Mouse (Mus musculus) stomach, embryonic 14.5 days (tissue): Measurements from ENCODE around the gene Txndc5. TPM values are rescaled to one million over a fixed set of nuclear protein-coding genes. Genes with fewer than 3 reads are reported as not detected.

Source experiments
- ATAC-seq: fragments of 200-750 bp; cut with Nextera tagmentation; 2 replicates; pipeline ENCODE4 v1.8.0; 2017; ENCODE audit warnings: low read depth, moderate TSS enrichment; ENCODE audit not compliant: insufficient number of reproducible peaks, insufficient read depth, low FRiP score
- H3K27ac ChIP-seq: fragments of 300-500 bp; sonication (generic); 2 replicates; pipeline ENCODE4 v1.5.1; 2014; ENCODE audit warnings: mild to moderate bottlenecking, low read length, moderate library complexity, mixed read lengths
- H3K27me3 ChIP-seq: fragments of 300-500 bp; sonication (generic); 2 replicates; pipeline ENCODE4 v1.6.1; 2014; ENCODE audit warnings: low read length, control low read depth, mixed read lengths; ENCODE audit not compliant: control insufficient read depth, insufficient read depth
- H3K36me3 ChIP-seq: fragments of 300-500 bp; sonication (generic); 2 replicates; pipeline ENCODE4 v1.6.1; 2014; ENCODE audit warnings: mild to moderate bottlenecking, control low read depth, low read length, moderate library complexity, mixed read lengths; ENCODE audit not compliant: control insufficient read depth, insufficient read depth
- H3K4me1 ChIP-seq: fragments of 300-500 bp; sonication (generic); 2 replicates; pipeline ENCODE4 v1.6.1; 2014; ENCODE audit warnings: low read length, control low read depth, mixed read lengths; ENCODE audit not compliant: control insufficient read depth, insufficient read depth
- H3K4me2 ChIP-seq: fragments of 300-500 bp; sonication (generic); replicated peaks from 2 replicates; pipeline ENCODE4 v1.6.1; 2014; ENCODE audit warnings: low read depth, low read length, control low read depth
- H3K4me3 ChIP-seq: fragments of 300-500 bp; sonication (generic); 2 replicates; pipeline ENCODE4 v1.5.1; 2014; ENCODE audit warnings: low read depth, low read length, control low read depth
- H3K9ac ChIP-seq: fragments of 300-500 bp; sonication (generic); replicated peaks from 2 replicates; pipeline ENCODE4 v1.6.1; 2014; ENCODE audit warnings: low read depth, mild to moderate bottlenecking, control low read depth, low read length, moderate library complexity, mixed read lengths
- H3K9me3 ChIP-seq: fragments of 300-500 bp; sonication (generic); 2 replicates; pipeline ENCODE4 v1.6.1; 2016; ENCODE audit warnings: low read depth, low read length, control low read depth; ENCODE audit not compliant: control insufficient read depth
- WGBS: fragments of 180-500 bp; shearing (Covaris S2); extraction: QIAGEN DNeasy Blood & Tissue Kit; methylation state at CpG from one replicate; pipeline ENCODE4 v1.1.7; 2014; 5-methylcytosine and 5-hydroxymethylcytosine counted together
- polyA plus RNA-seq: library from polyadenylated mRNA; unstranded; fragments of >200 nt; fragmentation: Nextera tagmentation; extraction: Ambion mirVana; gene quantifications from 2 replicates; pipeline ENCODE4 v1.2.1, GENCODE M21; 2014

The Txndc5 gene
- polyA plus RNA-seq, 1 experiment from 2014 or later: 237 TPM

- Histone ChIP-seq H3K4me2 (no peak overlapping the region), H3K27ac (no peak overlapping the region), H3K27me3 (no peaks in the 10 kb centered on the region), H3K9me3 (no peaks in the 10 kb centered on the region), H3K4me1 (0 out of 2 replicates have a peak, but pooled peaks cover 7% of the 10 kb centered on the region), H3K9ac (no peak overlapping the region), H3K36me3 (peaks cover 57% of the 10 kb centered on the region), H3K4me3 (no peak overlapping the region)
- no peak for ATAC-seq
- WGBS: 89% methylated on average over 11 of the region's 11 CpGs
These were observed 8.3 kb downstream of the Txndc5 start for GRCm38 (mm10) chr13:38520299-38520698.

GRCm38 (mm10) chr13:38516582-38516981, 12.0 kb downstream of the Txndc5 start:
- Histone ChIP-seq H3K4me3 (no peak overlapping the region), H3K27ac (no peak overlapping the region), H3K36me3 (peaks cover 66% of the 10 kb centered on the region), H3K9me3 (no peaks in the 10 kb centered on the region), H3K27me3 (no peaks in the 10 kb centered on the region), H3K9ac (no peak overlapping the region), H3K4me1 (no peaks in the 10 kb centered on the region), H3K4me2 (no peak overlapping the region)
- no peak for ATAC-seq
- WGBS: 79% methylated on average over 11 of the region's 11 CpGs

- Histone ChIP-seq H3K4me3 (no peak overlapping the region), H3K9me3 (no peaks in the 10 kb centered on the region), H3K4me1 (no peaks in the 10 kb centered on the region), H3K36me3 (peaks cover 60% of the 10 kb centered on the region), H3K27me3 (no peaks in the 10 kb centered on the region), H3K9ac (no peak overlapping the region), H3K4me2 (no peak overlapping the region), H3K27ac (no peak overlapping the region)
- 61% methylated on average over 3 of the region's 3 CpGs for WGBS
- ATAC-seq: no peak
These were observed 12.8 kb downstream of the Txndc5 start for GRCm38 (mm10) chr13:38515845-38516244.

GRCm38 (mm10) chr13:38515431-38515830, 13.2 kb downstream of the Txndc5 start:
- no peak overlapping the region for H3K4me2 ChIP-seq
- H3K4me1 ChIP-seq: no peaks in the 10 kb centered on the region
- no peak overlapping the region for H3K4me3 ChIP-seq
- no peak overlapping the region for H3K9ac ChIP-seq
- ATAC-seq: no peak
- 71% methylated on average over 2 of the region's 2 CpGs for WGBS
- H3K27me3 ChIP-seq: no peaks in the 10 kb centered on the region
- no peak overlapping the region for H3K27ac ChIP-seq
- H3K36me3 ChIP-seq: peaks cover 63% of the 10 kb centered on the region
- no peaks in the 10 kb centered on the region for H3K9me3 ChIP-seq

- Histone ChIP-seq H3K9me3 (no peaks in the 10 kb centered on the region), H3K27ac (no peak overlapping the region), H3K36me3 (peaks cover 63% of the 10 kb centered on the region), H3K9ac (no peak overlapping the region), H3K4me3 (no peak overlapping the region), H3K4me1 (no peaks in the 10 kb centered on the region), H3K4me2 (no peak overlapping the region), H3K27me3 (no peaks in the 10 kb centered on the region)
- no peak for ATAC-seq
- 96% methylated on average over 7 of the region's 7 CpGs for WGBS
These were observed 14.7 kb downstream of the Txndc5 start for GRCm38 (mm10) chr13:38513921-38514320.

GRCm38 (mm10) chr13:38511979-38512378, 16.6 kb downstream of the Txndc5 start:
- peaks cover 62% of the 10 kb centered on the region for H3K36me3 ChIP-seq
- H3K4me3 ChIP-seq: no peak overlapping the region

GRCm38 (mm10) chr13:38509681-38510341, 18.8 kb downstream of the Txndc5 start:
- Histone ChIP-seq H3K27ac (no peak overlapping the region), H3K4me1 (no peaks in the 10 kb centered on the region), H3K9ac (no peak overlapping the region), H3K4me2 (no peak overlapping the region), H3K27me3 (no peaks in the 10 kb centered on the region), H3K9me3 (no peaks in the 10 kb centered on the region), H3K36me3 (peaks cover 65% of the 10 kb centered on the region), H3K4me3 (no peak overlapping the region)
- ATAC-seq: no peak
- 85% methylated on average over 8 of the region's 8 CpGs for WGBS

More at GRCm38 (mm10) chr13:38511979-38512378, 16.6 kb downstream of the Txndc5 start:
- H3K4me1 ChIP-seq: no peaks in the 10 kb centered on the region
- H3K27me3 ChIP-seq: no peaks in the 10 kb centered on the region
- 73% methylated on average over 10 of the region's 10 CpGs for WGBS
- no peak overlapping the region for H3K9ac ChIP-seq
- H3K27ac ChIP-seq: no peak overlapping the region
- no peaks in the 10 kb centered on the region for H3K9me3 ChIP-seq
- no peak for ATAC-seq
- H3K4me2 ChIP-seq: no peak overlapping the region

GRCm38 (mm10) chr13:38506936-38507335, 21.7 kb downstream of the Txndc5 start:
- 90% methylated on average over 10 of the region's 10 CpGs for WGBS
- no peak overlapping the region for H3K27ac ChIP-seq
- H3K27me3 ChIP-seq: no peaks in the 10 kb centered on the region
- H3K9me3 ChIP-seq: no peaks in the 10 kb centered on the region
- no peak overlapping the region for H3K4me2 ChIP-seq
- H3K36me3 ChIP-seq: peaks cover 71% of the 10 kb centered on the region
- H3K4me1 ChIP-seq: no peaks in the 10 kb centered on the region
- ATAC-seq: no peak
- no peak overlapping the region for H3K9ac ChIP-seq
- H3K4me3 ChIP-seq: no peak overlapping the region

- H3K4me1 ChIP-seq: no peaks in the 10 kb centered on the region
- peaks cover 73% of the 10 kb centered on the region for H3K36me3 ChIP-seq
- H3K4me2 ChIP-seq: no peak overlapping the region
- no peak for ATAC-seq
- WGBS: 84% methylated on average over 8 of the region's 8 CpGs
- no peak overlapping the region for H3K4me3 ChIP-seq
- no peaks in the 10 kb centered on the region for H3K27me3 ChIP-seq
- H3K9ac ChIP-seq: no peak overlapping the region
- no peak overlapping the region for H3K27ac ChIP-seq
- H3K9me3 ChIP-seq: no peaks in the 10 kb centered on the region
These were observed 22.3 kb downstream of the Txndc5 start for GRCm38 (mm10) chr13:38506320-38506719.
